Mouse (Mus musculus): ENCODE measurements around the gene Tmem147.

The Tmem147 gene

GRCm38 (mm10) chr7:30728214-30728613 lies 1.1 kb downstream of the Tmem147 start:
- no peak for DNase-seq (ENCODE audit: low read depth, low spot score)

GRCm38 (mm10) chr7:30723274-30723953 lies 5.9 kb downstream of the Tmem147 start:
- no peak for DNase-seq (ENCODE audit: low read depth, low spot score)

- peak; percentile 56 for DNase-seq (ENCODE audit: low read depth, low spot score)
Measured at GRCm38 (mm10) chr7:30721286-30721685, 8.1 kb downstream of the Tmem147 start.

- no peak for DNase-seq (ENCODE audit: low read depth, low spot score)
Measured at GRCm38 (mm10) chr7:30719669-30720068, 9.7 kb downstream of the Tmem147 start.

GRCm38 (mm10) chr7:30717716-30718046 lies 11.7 kb downstream of the Tmem147 start:
- DNase-seq (ENCODE audit: low read depth, low spot score): no peak

GRCm38 (mm10) chr7:30717006-30717715 lies 12.2 kb downstream of the Tmem147 start:
- peak; percentile 81 for DNase-seq (ENCODE audit: low read depth, low spot score)

- DNase-seq (ENCODE audit: low read depth, low spot score): no peak
Measured at GRCm38 (mm10) chr7:30711942-30712341, 17.4 kb downstream of the Tmem147 start, which contains the start of gene Atp4a. Atp4a (plus strand) TSS chr7:30712209.

GRCm38 (mm10) chr7:30707441-30707840 lies 21.9 kb downstream of the Tmem147 start:
- DNase-seq (ENCODE audit: low read depth, low spot score): no peak

GRCm38 (mm10) chr7:30706214-30706882 lies 23.0 kb downstream of the Tmem147 start:
- DNase-seq (ENCODE audit: low read depth, low spot score): no peak

- DNase-seq (ENCODE audit: low read depth, low spot score): no peak
Measured at GRCm38 (mm10) chr7:30698589-30698988, 30.8 kb downstream of the Tmem147 start, which contains the start of gene 2200002J24Rik. 2200002J24Rik (plus strand) TSS chr7:30698926.

- DNase-seq (ENCODE audit: low read depth, low spot score): no peak
Measured at GRCm38 (mm10) chr7:30698101-30698500, 31.2 kb downstream of the Tmem147 start.

- DNase-seq (ENCODE audit: low read depth, low spot score): peak; percentile 20
Measured at GRCm38 (mm10) chr7:30688325-30688724, 41.0 kb downstream of the Tmem147 start.

- DNase-seq (ENCODE audit: low read depth, low spot score): no peak
Measured at GRCm38 (mm10) chr7:30683425-30683824, 45.9 kb downstream of the Tmem147 start.

- DNase-seq (ENCODE audit: low read depth, low spot score): no peak
Measured at GRCm38 (mm10) chr7:30681897-30682296, 47.4 kb downstream of the Tmem147 start.

GRCm38 (mm10) chr7:30678263-30678975 lies 50.9 kb downstream of the Tmem147 start:
- DNase-seq (ENCODE audit: low read depth, low spot score): peak; percentile 43

Measured in brain, adult 2 months (tissue).